Mouse (Mus musculus) neutrophil, adult 59 days (primary cell): ENCODE measurements around the gene Magea6. TPM values are rescaled to one million over a fixed set of nuclear protein-coding genes. Genes with fewer than 3 reads are reported as not detected.

ENCODE experiments used
- total RNA-seq, 2 experiments: library from RNA; stranded (reverse); gene quantifications; 1 replicate in 1 of 2; 2 replicates in 1 of 2; pipeline ENCODE4 v1.2.4; 2023

Magea6 gene
- not detected for total RNA-seq

GRCm38 (mm10) chrX:154935887-154936286 lies at the start of gene Magea6:
TSS of gene Magea6 (minus strand) at chrX:154935987.

GRCm38 (mm10) chrX:154949405-154949804 lies 13.6 kb upstream of the Magea6 start, which contains the start of gene Magea3:
TSS of gene Magea3 (minus strand) at chrX:154949505.

GRCm38 (mm10) chrX:154890167-154890566 lies 45.6 kb downstream of the Magea6 start, which contains the start of gene Cldn34b1:
TSS of gene Cldn34b1 (minus strand) at chrX:154890267.

Other genes starting within 250 kb of the Magea6 start
- gene Cldn34b1, start 45.7 kb downstream of the Magea6 start, total RNA-seq = not detected
- gene Magea3, start 13.5 kb upstream of the Magea6 start, total RNA-seq = not detected
- not detected for gene Magea8, start 59.9 kb upstream of the Magea6 start, total RNA-seq
- not detected for gene Magea5, start 127.2 kb upstream of the Magea6 start, total RNA-seq
- gene Magea1, start 153.8 kb upstream of the Magea6 start, total RNA-seq = not detected
- not detected for gene Magea2, start 157.7 kb upstream of the Magea6 start, total RNA-seq
- not detected for gene Cldn34b2, start 192.4 kb upstream of the Magea6 start, total RNA-seq